Mouse (Mus musculus) megakaryocyte, embryonic 14.5 days (primary cell): ENCODE data around the gene Ubqln4.

ENCODE experiments used
- FLI1 ChIP-seq: IDR thresholded peaks from 2 replicates; pipeline ENCODE4 v1.6.1; 2012; ENCODE audit warnings: low read length, inconsistent platforms, mixed read lengths
- GATA1 ChIP-seq: IDR thresholded peaks from 3 replicates; pipeline ENCODE4 v1.6.1; 2012; ENCODE audit warnings: mixed read lengths, low read length, inconsistent platforms, borderline replicate concordance

DNA sequence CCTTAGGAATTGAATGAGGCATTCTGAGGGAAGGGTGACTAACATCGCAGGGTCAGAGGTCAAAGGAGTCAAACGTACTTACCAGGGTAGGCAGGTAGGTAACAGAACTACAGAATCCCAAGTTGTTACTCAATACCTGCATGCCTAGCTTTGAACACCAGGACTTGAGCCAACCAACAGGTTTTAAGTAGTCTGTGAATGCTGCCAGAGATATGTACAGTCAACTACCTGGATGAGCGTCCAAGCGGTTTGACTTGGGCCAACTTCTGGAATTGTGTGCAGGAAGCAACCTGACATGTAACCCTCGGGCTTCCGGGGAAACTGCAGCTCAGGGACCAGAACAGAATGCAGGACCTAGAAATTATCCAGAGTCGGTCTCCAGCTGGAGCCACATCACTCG lies 30.5 kb upstream of the Ubqln4 start:
- TF ChIP-seq GATA1 (no peak), FLI1 (no peak)
